Mouse (Mus musculus) left cerebral cortex, adult 8-10 months (tissue): ENCODE results near the gene Gm3238. TPM values are rescaled to one million over a fixed set of nuclear protein-coding genes. Genes with fewer than 3 reads are reported as not detected.
"Not testable (repeated sequence)": the region's sequence is repeated elsewhere in the genome, so short reads cannot be mapped to it uniquely, and the experiment has no call there.

ENCODE experiments used
- DNase-seq, 2 experiments: peaks; one replicate each; pipeline ENCODE4 v3.0.0; 2022; ENCODE audit warnings: low spot score in 2 of 2
- total RNA-seq, 4 experiments: library from RNA; stranded (reverse); gene quantifications; 2 replicates each; pipeline ENCODE4 v1.2.4; 2022

Gm3238 gene
- total RNA-seq, 4 experiments from 2014 or later, result not detected

- not testable (repeated sequence) for DNase-seq
Measured at GRCm38 (mm10) chr10:77750686-77751085, 20.4 kb downstream of the Gm3238 start.

GRCm38 (mm10) chr10:77741924-77742688 is 29.0 kb downstream of the Gm3238 start, which contains the start of gene Gm18596:
Gene Gm18596 (minus strand): TSS chr10:77742638.
- not testable (repeated sequence) for DNase-seq

GRCm38 (mm10) chr10:77738929-77739328 is 32.2 kb downstream of the Gm3238 start:
- no peak for DNase-seq

GRCm38 (mm10) chr10:77735928-77736327 is 35.2 kb downstream of the Gm3238 start:
- DNase-seq, result no peak

- no peak for DNase-seq
Measured at GRCm38 (mm10) chr10:77729241-77729640, 41.9 kb downstream of the Gm3238 start.

GRCm38 (mm10) chr10:77728280-77728679 is 42.8 kb downstream of the Gm3238 start:
- no peak for DNase-seq

GRCm38 (mm10) chr10:77726186-77726585 is 44.9 kb downstream of the Gm3238 start, which contains the start of gene Gm10100:
Gene Gm10100 (plus strand): TSS chr10:77726486.
- DNase-seq, result no peak

- DNase-seq, result no peak
Measured at GRCm38 (mm10) chr10:77724855-77725254, 46.3 kb downstream of the Gm3238 start.

Other genes starting within 250 kb of the Gm3238 start
- 10 to 100 TPM in 2 of 4 experiments, 1 to 10 TPM in 2; 3.8 to 20.4 (median 8.9) TPM for gene Itgb2, start 241.1 kb downstream of the Gm3238 start, total RNA-seq
- 10 to 100 TPM; 80.9 to 92.5 (median 89.4) TPM for gene Pttg1ip, start 189.6 kb downstream of the Gm3238 start, total RNA-seq
- gene Sumo3, start 165.2 kb downstream of the Gm3238 start, total RNA-seq, result 100 to 1,000 TPM; 172 to 216 (median 192) TPM
- gene Gm49325, start 165.1 kb downstream of the Gm3238 start, total RNA-seq, result 10 to 100 TPM; 17.1 to 31.9 (median 23.8) TPM
- gene Ube2g2, start 149.1 kb downstream of the Gm3238 start, total RNA-seq, result 10 to 100 TPM; 44.8 to 51.1 (median 49.0) TPM
- 1 to 10 TPM in 1 of 4 experiments, under 1 TPM in 3; 0.35 to 1.1 (median 0.74) TPM for gene Tspear, start 84.8 kb downstream of the Gm3238 start, total RNA-seq
- gene Gm19402, start 80.6 kb downstream of the Gm3238 start, total RNA-seq, result not detected
- not detected for gene Gm9508, start 74.1 kb downstream of the Gm3238 start, total RNA-seq
- gene Gm10272, start 64.7 kb downstream of the Gm3238 start, total RNA-seq, result not detected
- gene Gm10024, start 59.9 kb downstream of the Gm3238 start, total RNA-seq, result not detected
- gene Gm10142, start 55.5 kb downstream of the Gm3238 start, total RNA-seq, result not detected
- not detected for gene Krtap12-1, start 50.7 kb downstream of the Gm3238 start, total RNA-seq
- gene Gm10100, start 44.8 kb downstream of the Gm3238 start, total RNA-seq, result not detected
- not detected for gene Gm18596, start 28.7 kb downstream of the Gm3238 start, total RNA-seq
- gene Gm9736, start 20.0 kb downstream of the Gm3238 start, total RNA-seq, result not detected
- not detected for gene Gm3233, start 11.6 kb downstream of the Gm3238 start, total RNA-seq
- gene Gm7138, start 5.6 kb upstream of the Gm3238 start, total RNA-seq, result not detected
- not detected for gene Gm3250, start 11.2 kb upstream of the Gm3238 start, total RNA-seq
- not detected for gene Gm7137, start 16.9 kb upstream of the Gm3238 start, total RNA-seq
- gene Gm9639, start 23.8 kb upstream of the Gm3238 start, total RNA-seq, result not detected
- not detected for gene Gm19668, start 27.8 kb upstream of the Gm3238 start, total RNA-seq
- gene Gm9507, start 40.5 kb upstream of the Gm3238 start, total RNA-seq, result not detected
- not detected for gene Gm2696, start 43.4 kb upstream of the Gm3238 start, total RNA-seq
- gene Krtap10-4, start 55.8 kb upstream of the Gm3238 start, total RNA-seq, result not detected
- gene Krtap10-10, start 64.6 kb upstream of the Gm3238 start, total RNA-seq, result not detected
- not detected for gene Gm36176, start 75.5 kb upstream of the Gm3238 start, total RNA-seq
- not detected for gene Gm10318, start 81.5 kb upstream of the Gm3238 start, total RNA-seq
- gene Gm3285, start 90.7 kb upstream of the Gm3238 start, total RNA-seq, result not detected
- 10 to 100 TPM in 3 of 4 experiments, 1 to 10 TPM in 1; 9.3 to 10.8 (median 10.4) TPM for gene Lrrc3, start 131.2 kb upstream of the Gm3238 start, total RNA-seq
- gene Trpm2, start 199.2 kb upstream of the Gm3238 start, total RNA-seq, result 10 to 100 TPM; 49.9 to 64.9 (median 51.2) TPM
- 10 to 100 TPM; 28.1 to 37.1 (median 34.4) TPM for gene 1810043G02Rik, start 207.2 kb upstream of the Gm3238 start, total RNA-seq
- gene Pfkl, start 238.8 kb upstream of the Gm3238 start, total RNA-seq, result 100 to 1,000 TPM; 149 to 184 (median 161) TPM